In the genomic region with DNA sequence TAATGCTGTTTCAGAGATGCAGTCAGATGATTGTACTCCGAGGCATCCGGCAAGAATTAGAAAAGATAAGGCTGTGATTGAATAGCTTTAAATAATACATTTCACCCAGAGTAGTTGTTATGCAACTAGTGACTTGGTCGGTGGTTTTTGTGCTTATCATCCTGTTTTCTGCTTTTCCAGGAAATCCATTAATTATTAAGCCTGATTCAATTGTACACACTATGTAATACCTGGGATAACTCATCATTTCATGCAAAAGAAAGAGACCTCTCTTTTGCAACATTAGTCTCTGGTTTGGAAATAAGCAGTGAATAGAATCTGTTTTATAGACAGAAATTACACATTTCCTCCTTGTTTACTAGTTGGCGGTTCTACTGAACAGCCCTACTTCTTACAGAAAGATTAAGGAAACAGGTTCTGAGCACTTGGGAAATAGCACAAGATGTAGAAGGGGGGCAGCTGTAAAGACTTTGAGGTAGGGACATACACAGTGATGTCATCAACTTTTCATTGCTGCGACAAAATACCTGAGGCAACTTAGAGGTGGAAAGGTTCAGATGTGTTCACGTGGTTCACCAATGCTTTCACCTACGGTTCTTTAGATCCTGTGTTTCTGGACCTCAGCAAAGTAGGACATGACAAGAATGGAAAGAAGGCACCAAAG, we compare ENCODE assay signal across 27 mouse cellular contexts. TPM values are rescaled to one million over a fixed set of nuclear protein-coding genes. Genes with fewer than 3 reads are reported as not detected.
"Had no signal": no experiment of that assay in that cellular context is flagged by ENCODE, and none has a peak within 500 bp of the region (broad histone marks: within the 10 kb centered on the region; RNA-seq: fewer than 3 reads in every experiment).

No protein-coding gene starts in this region.

- H3K36me3 ChIP-seq: kidney, embryonic 15.5 days; limb, embryonic 12.5 days; limb, embryonic 15.5 days; lung, embryonic 15.5 days; midbrain, embryonic 12.5 days; midbrain, embryonic 15.5 days; neural tube, embryonic 12.5 days; neural tube, embryonic 15.5 days; stomach, embryonic 15.5 days had no signal

- DNase-seq: kidney, adult 11 months; kidney, adult 8-10 months; kidney, postnatal 10 days; kidney, postnatal 4 days; left cerebral cortex, postnatal 4 days; lung, adult 18-20 months; lung, postnatal 10 days; lung, postnatal 36 days; right cerebral cortex, adult 18-20 months; right cerebral cortex, postnatal 14 days; spleen, adult 18-20 months; thymus, postnatal 36 days had no signal

- H3K9ac ChIP-seq: kidney, embryonic 15.5 days; limb, embryonic 12.5 days; limb, embryonic 15.5 days; liver, embryonic 14.5 days; lung, embryonic 15.5 days; midbrain, embryonic 12.5 days; midbrain, embryonic 15.5 days; neural tube, embryonic 12.5 days; neural tube, embryonic 15.5 days; stomach, embryonic 15.5 days had no signal

- H3K9me3 ChIP-seq: kidney, embryonic 15.5 days; limb, embryonic 12.5 days; limb, embryonic 15.5 days; lung, embryonic 15.5 days; midbrain, embryonic 12.5 days; midbrain, embryonic 15.5 days; neural tube, embryonic 12.5 days; neural tube, embryonic 15.5 days; stomach, embryonic 15.5 days had no signal

- H3K4me2 ChIP-seq: kidney, embryonic 15.5 days; limb, embryonic 12.5 days; limb, embryonic 15.5 days; lung, embryonic 15.5 days; midbrain, embryonic 12.5 days; midbrain, embryonic 15.5 days; neural tube, embryonic 12.5 days; neural tube, embryonic 15.5 days; stomach, embryonic 15.5 days had no signal

- H3K27me3 ChIP-seq: kidney, embryonic 15.5 days; limb, embryonic 12.5 days; limb, embryonic 15.5 days; lung, embryonic 15.5 days; midbrain, embryonic 12.5 days; midbrain, embryonic 15.5 days; neural tube, embryonic 12.5 days; neural tube, embryonic 15.5 days; stomach, embryonic 15.5 days had no signal

- H3K4me3 ChIP-seq: kidney, embryonic 15.5 days; limb, embryonic 12.5 days; limb, embryonic 15.5 days; lung, embryonic 15.5 days; midbrain, embryonic 12.5 days; midbrain, embryonic 15.5 days; neural tube, embryonic 12.5 days; neural tube, embryonic 15.5 days; stomach, embryonic 15.5 days had no signal

- H3K4me1 ChIP-seq: kidney, embryonic 15.5 days; limb, embryonic 12.5 days; limb, embryonic 15.5 days; lung, embryonic 15.5 days; midbrain, embryonic 12.5 days; midbrain, embryonic 15.5 days; neural tube, embryonic 12.5 days; neural tube, embryonic 15.5 days; stomach, embryonic 15.5 days had no signal

- ATAC-seq: midbrain, embryonic 15.5 days had no signal

- H3K27ac ChIP-seq: kidney, embryonic 15.5 days; limb, embryonic 12.5 days; limb, embryonic 15.5 days; liver, embryonic 14.5 days; lung, embryonic 15.5 days; midbrain, embryonic 12.5 days; midbrain, embryonic 15.5 days; neural tube, embryonic 12.5 days; neural tube, embryonic 15.5 days; stomach, embryonic 15.5 days had no signal

RNA-seq across cellular contexts. Expression of a gene that starts 5.1 kb away (rescaled TPM):
- total RNA-seq: layer of hippocampus, adult 18-20 months; layer of hippocampus, postnatal 14 days; left cerebral cortex, adult 8-10 months; left cerebral cortex, postnatal 14 days; left cerebral cortex, postnatal 4 days had no signal
- polyA plus RNA-seq: kidney, embryonic 15.5 days; limb, embryonic 12.5 days; limb, embryonic 15.5 days; liver, embryonic 14.5 days; lung, embryonic 15.5 days; midbrain, embryonic 12.5 days; midbrain, embryonic 15.5 days; neural tube, embryonic 12.5 days; neural tube, embryonic 15.5 days; stomach, embryonic 15.5 days; urinary bladder, adult 2 months had no signal
